Mouse (Mus musculus): ENCODE measurements around the gene Pknox2.

Pknox2 gene

GRCm38 (mm10) chr9:37139514-37139913, 7.7 kb downstream of the Pknox2 start:
- peak; percentile 37 to 46 for DNase-seq

- no peak for DNase-seq
These were observed 8.3 kb downstream of the Pknox2 start for GRCm38 (mm10) chr9:37138883-37139282.

GRCm38 (mm10) chr9:37136340-37136739, 10.9 kb downstream of the Pknox2 start:
- DNase-seq = no peak

- no peak for DNase-seq
These were observed 13.7 kb downstream of the Pknox2 start for GRCm38 (mm10) chr9:37133495-37133894.

GRCm38 (mm10) chr9:37129046-37129445, 18.2 kb downstream of the Pknox2 start:
- no peak for DNase-seq

- DNase-seq = no peak
These were observed 21.0 kb downstream of the Pknox2 start for GRCm38 (mm10) chr9:37126197-37126596.

- peak; percentile 13 to 40 for DNase-seq
These were observed 22.3 kb downstream of the Pknox2 start for GRCm38 (mm10) chr9:37124696-37125480.

- DNase-seq = no peak
These were observed 23.8 kb downstream of the Pknox2 start for GRCm38 (mm10) chr9:37123384-37123783.

- no peak for DNase-seq
These were observed 24.2 kb downstream of the Pknox2 start for GRCm38 (mm10) chr9:37122971-37123370.

GRCm38 (mm10) chr9:37122381-37122780, 24.8 kb downstream of the Pknox2 start:
- DNase-seq = no peak

- DNase-seq = no peak
These were observed 25.4 kb downstream of the Pknox2 start for GRCm38 (mm10) chr9:37121761-37122331.

GRCm38 (mm10) chr9:37120801-37121200, 26.4 kb downstream of the Pknox2 start:
- DNase-seq = peak in 1 of 2 experiments; percentile 29

- no peak for DNase-seq
These were observed 29.7 kb downstream of the Pknox2 start for GRCm38 (mm10) chr9:37117529-37117928.

- DNase-seq = peak in 1 of 2 experiments; percentile 29
These were observed 30.4 kb downstream of the Pknox2 start for GRCm38 (mm10) chr9:37116632-37117413.

- DNase-seq = no peak
These were observed 31.4 kb downstream of the Pknox2 start for GRCm38 (mm10) chr9:37115820-37116219.

GRCm38 (mm10) chr9:37114286-37115267, 32.6 kb downstream of the Pknox2 start:
- DNase-seq = no peak

GRCm38 (mm10) chr9:37107546-37107945, 39.7 kb downstream of the Pknox2 start:
- peak; percentile 44 to 49 for DNase-seq

- peak; percentile 48 to 50 for DNase-seq
These were observed 40.4 kb downstream of the Pknox2 start for GRCm38 (mm10) chr9:37106808-37107207.

- DNase-seq = no peak
These were observed 43.0 kb downstream of the Pknox2 start for GRCm38 (mm10) chr9:37104249-37104648.

- no peak for DNase-seq
These were observed 43.4 kb downstream of the Pknox2 start for GRCm38 (mm10) chr9:37103778-37104177.

- no peak for DNase-seq
These were observed 45.9 kb downstream of the Pknox2 start for GRCm38 (mm10) chr9:37101059-37101940.
